Mouse (Mus musculus): ENCODE data around the gene Selenot. TPM values are rescaled to one million over a fixed set of nuclear protein-coding genes. Genes with fewer than 3 reads are reported as not detected.
"Not testable (repeated sequence)": the region's sequence is repeated elsewhere in the genome, so short reads cannot be mapped to it uniquely, and the experiment has no call there.

Gene Selenot
- total RNA-seq (2021) = 100 to 1,000 TPM; 164 to 166 TPM
- long read RNA-seq, experiment 1, transcript Selenot-201 (6 exons, 3,157 nt) = major isoform, 5 of 13 reads
- long read RNA-seq, experiment 1, partial matches to known transcripts = 1 of 13 reads
- long read RNA-seq, experiment 1, other reads (novel, unspliced or antisense) = 7 of 13 reads
- long read RNA-seq, experiment 2, transcript Selenot-201 (6 exons, 3,157 nt) = major isoform, 10 of 26 reads
- long read RNA-seq, experiment 2, partial matches to known transcripts = 0 of 26 reads
- long read RNA-seq, experiment 2, other reads (novel, unspliced or antisense) = 15 of 26 reads

- DNase-seq (ENCODE audit: low spot score in 2 of 2) = peak; percentile 98 to 99
Observed at GRCm38 (mm10) chr3:58576137-58577066, at the start of gene Selenot. Gene Selenot (plus strand): TSS chr3:58576636.

GRCm38 (mm10) chr3:58536573-58536972 is 39.9 kb upstream of the Selenot start:
- no peak for DNase-seq (ENCODE audit: low spot score in 2 of 2)

- no peak for DNase-seq (ENCODE audit: low spot score in 2 of 2)
Observed at GRCm38 (mm10) chr3:58552001-58552811, 24.2 kb upstream of the Selenot start.

GRCm38 (mm10) chr3:58556649-58557048 is 19.8 kb upstream of the Selenot start:
- DNase-seq (ENCODE audit: low spot score in 2 of 2) = no peak

- DNase-seq (ENCODE audit: low spot score in 2 of 2) = no peak
Observed at GRCm38 (mm10) chr3:58559887-58560286, 16.5 kb upstream of the Selenot start.

GRCm38 (mm10) chr3:58561437-58561836 is 15.0 kb upstream of the Selenot start:
- DNase-seq (ENCODE audit: low spot score in 2 of 2) = no peak

- DNase-seq (ENCODE audit: low spot score in 2 of 2) = no peak
Observed at GRCm38 (mm10) chr3:58570821-58571220, 5.6 kb upstream of the Selenot start.

- peak in 1 of 2 experiments; percentile 37 for DNase-seq (ENCODE audit: low spot score in 2 of 2)
Observed at GRCm38 (mm10) chr3:58577067-58577503, 649 bp downstream of the Selenot start.

GRCm38 (mm10) chr3:58577506-58578050 is 1.1 kb downstream of the Selenot start:
- DNase-seq (ENCODE audit: low spot score in 2 of 2) = no peak

GRCm38 (mm10) chr3:58581530-58581929 is 5.1 kb downstream of the Selenot start:
- no peak for DNase-seq (ENCODE audit: low spot score in 2 of 2)

GRCm38 (mm10) chr3:58582297-58582696 is 5.9 kb downstream of the Selenot start:
- no peak for DNase-seq (ENCODE audit: low spot score in 2 of 2)

GRCm38 (mm10) chr3:58582788-58583426 is 6.5 kb downstream of the Selenot start:
- no peak for DNase-seq (ENCODE audit: low spot score in 2 of 2)

GRCm38 (mm10) chr3:58590544-58590943 is 14.1 kb downstream of the Selenot start:
- not testable (repeated sequence) for DNase-seq (ENCODE audit: low spot score in 2 of 2)

GRCm38 (mm10) chr3:58592666-58593065 is 16.2 kb downstream of the Selenot start:
- DNase-seq (ENCODE audit: low spot score in 2 of 2) = not testable (repeated sequence)

- no peak for DNase-seq (ENCODE audit: low spot score in 2 of 2)
Observed at GRCm38 (mm10) chr3:58593623-58594022, 17.2 kb downstream of the Selenot start.

GRCm38 (mm10) chr3:58608506-58608905 is 32.1 kb downstream of the Selenot start:
- DNase-seq (ENCODE audit: low spot score in 2 of 2) = no peak

GRCm38 (mm10) chr3:58609985-58610384 is 33.5 kb downstream of the Selenot start:
- DNase-seq (ENCODE audit: low spot score in 2 of 2) = no peak

- DNase-seq (ENCODE audit: low spot score in 2 of 2) = no peak
Observed at GRCm38 (mm10) chr3:58621066-58621465, 44.6 kb downstream of the Selenot start.

- no peak for DNase-seq (ENCODE audit: low spot score in 2 of 2)
Observed at GRCm38 (mm10) chr3:58622665-58623394, 46.4 kb downstream of the Selenot start.

- DNase-seq (ENCODE audit: low spot score in 2 of 2) = no peak
Observed at GRCm38 (mm10) chr3:58624981-58625380, 48.5 kb downstream of the Selenot start.

Data from layer of hippocampus, postnatal 14 days (tissue).